Mouse (Mus musculus) MEL (cell line): ENCODE measurements around the gene Ube2h.

Experiments used
- CTCF ChIP-seq, 3 experiments: IDR thresholded peaks in 2 of 3; conservative IDR thresholded peaks in 1 of 3; 2 replicates each; pipeline ENCODE4 v1.5.1; 2011 to 2012; ENCODE audit warnings: low read length in 3 of 3, low read depth in 2 of 3, mild to moderate bottlenecking in 2 of 3, improper control_type of control experiment in 1 of 3, inconsistent platforms in 1 of 3, mixed read lengths in 1 of 3, moderate library complexity in 1 of 3; ENCODE audit not compliant: control insufficient read depth in 1 of 3, insufficient read depth in 1 of 3, poor library complexity in 1 of 3, severe bottlenecking in 1 of 3
- ELF1 ChIP-seq: IDR thresholded peaks from 2 replicates; pipeline ENCODE4 v1.6.1; 2014; ENCODE audit warnings: low read depth, mild to moderate bottlenecking, inconsistent platforms, low read length, improper control_type of control experiment, moderate library complexity
- GABPA ChIP-seq: IDR thresholded peaks from 2 replicates; pipeline ENCODE4 v1.6.1; 2012; ENCODE audit warnings: low read depth, mild to moderate bottlenecking, inconsistent platforms, low read length, improper control_type of control experiment, moderate library complexity
- HCFC1 ChIP-seq: IDR thresholded peaks from 2 replicates; pipeline ENCODE4 v1.6.1; 2012; ENCODE audit warnings: low read depth, mild to moderate bottlenecking, inconsistent platforms, low read length, improper control_type of control experiment, moderate library complexity
- MAZ ChIP-seq: IDR thresholded peaks from 2 replicates; pipeline ENCODE4 v1.6.1; 2012; ENCODE audit warnings: low read depth, mild to moderate bottlenecking, inconsistent platforms, low read length, improper control_type of control experiment
- MEF2A ChIP-seq: IDR thresholded peaks from 2 replicates; pipeline ENCODE4 v1.6.1; 2014; ENCODE audit warnings: low read depth, mild to moderate bottlenecking, inconsistent platforms, low read length, improper control_type of control experiment; ENCODE audit not compliant: poor library complexity, insufficient replicate concordance, severe bottlenecking; ENCODE audit errors: extremely low read depth
- POLR2A ChIP-seq, 2 experiments: IDR thresholded peaks; 2 replicates each; pipeline ENCODE4 v1.6.1; 2011 to 2012; ENCODE audit warnings: low read length in 2 of 2, mild to moderate bottlenecking in 2 of 2, control low read depth in 1 of 2, improper control_type of control experiment in 1 of 2, low read depth in 1 of 2, moderate library complexity in 1 of 2; ENCODE audit not compliant: control insufficient read depth in 1 of 2, insufficient read depth in 1 of 2, poor library complexity in 1 of 2
- RCOR1 ChIP-seq: IDR thresholded peaks from 2 replicates; pipeline ENCODE4 v1.6.1; 2012; ENCODE audit warnings: low read depth, mild to moderate bottlenecking, inconsistent platforms, low read length, improper control_type of control experiment
- USF1 ChIP-seq: IDR thresholded peaks from 2 replicates; pipeline ENCODE4 v1.6.1; 2014; ENCODE audit warnings: low read depth, mild to moderate bottlenecking, inconsistent platforms, low read length, improper control_type of control experiment, moderate library complexity
- ZC3H11A ChIP-seq: IDR thresholded peaks from 2 replicates; pipeline ENCODE4 v1.6.1; 2012; ENCODE audit warnings: low read depth, mild to moderate bottlenecking, inconsistent platforms, low read length, improper control_type of control experiment

GRCm38 (mm10) chr6:30248708-30249107, 55.6 kb downstream of the Ube2h start:
- TF ChIP-seq GABPA (no peak), ZC3H11A (no peak), USF1 (no peak), RCOR1 (no peak), CTCF (IDR thresholded peaks at IDR 0.05 in 2 of 3, conservative IDR thresholded peaks at IDR 0.05 in 1 of 3; ENCODE audit: control insufficient read depth in 1 of 3, insufficient read depth in 1 of 3, low read depth in 2 of 3, low read length in 3 of 3, poor library complexity in 1 of 3, severe bottlenecking in 1 of 3) (no peak), MEF2A (no peak), MAZ (no peak), HCFC1 (no peak), ELF1 (no peak), POLR2A (IDR thresholded peaks at IDR 0.05; ENCODE audit: control insufficient read depth in 1 of 2, insufficient read depth in 1 of 2, low read depth in 1 of 2, low read length in 2 of 2, poor library complexity in 1 of 2) (no peak)
